Mouse (Mus musculus) monocyte, adult 2 months (primary cell): Measurements from ENCODE around the gene Tlcd2.

ENCODE experiments used
- DNase-seq, 2 experiments: peaks; one replicate each; pipeline ENCODE4 v3.0.0; 2022; ENCODE audit warnings: low spot score in 2 of 2, low read depth in 1 of 2

The Tlcd2 gene

DNA sequence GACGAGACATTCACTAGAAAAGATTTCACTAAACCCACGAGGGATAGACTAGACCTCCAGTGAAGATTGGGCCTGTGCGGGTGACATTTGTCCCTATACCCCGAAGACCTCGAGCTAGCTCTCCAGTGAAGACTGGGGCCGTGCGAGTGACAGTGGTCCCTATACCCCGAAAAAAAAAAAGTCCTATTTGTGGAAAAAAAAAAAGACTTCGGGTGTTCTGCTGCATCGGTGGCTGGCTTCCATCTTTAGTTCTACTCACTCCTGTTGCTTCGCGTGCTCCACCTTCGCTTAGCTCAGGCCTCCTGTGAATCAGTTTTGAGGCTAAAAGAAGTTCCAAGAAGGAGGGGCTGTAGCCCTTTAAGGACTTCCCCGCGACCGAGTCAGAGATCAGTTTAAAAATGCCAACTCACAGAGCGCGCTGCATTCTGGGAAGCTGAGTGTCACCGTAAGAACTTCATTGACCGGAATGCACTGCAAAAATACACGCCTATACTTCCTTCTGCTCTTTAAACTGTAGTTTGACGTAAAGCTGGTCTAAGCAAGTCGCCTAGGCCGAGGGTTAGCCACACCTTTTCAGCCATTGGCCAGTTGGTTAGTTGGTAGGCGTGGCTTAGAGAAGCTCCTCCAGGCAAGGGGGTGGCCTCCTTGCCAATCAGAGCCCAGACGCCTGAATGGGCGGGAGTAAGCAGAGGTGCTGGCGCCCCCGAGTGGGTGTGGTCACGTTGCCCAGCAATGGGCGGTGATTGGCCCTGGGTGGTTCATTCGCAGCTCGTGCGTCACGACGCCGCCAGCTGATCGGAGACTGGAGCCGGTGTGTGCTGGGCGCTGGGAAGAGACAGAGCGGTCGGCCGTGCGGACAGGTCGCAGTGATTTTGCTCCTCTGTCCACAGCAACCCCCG, at the start of gene Tlcd2:
Gene Tlcd2, plus strand, starts transcription at position 872 of the 899 bp plus-strand sequence.
- peak; percentile 99 to 100 for DNase-seq

DNA sequence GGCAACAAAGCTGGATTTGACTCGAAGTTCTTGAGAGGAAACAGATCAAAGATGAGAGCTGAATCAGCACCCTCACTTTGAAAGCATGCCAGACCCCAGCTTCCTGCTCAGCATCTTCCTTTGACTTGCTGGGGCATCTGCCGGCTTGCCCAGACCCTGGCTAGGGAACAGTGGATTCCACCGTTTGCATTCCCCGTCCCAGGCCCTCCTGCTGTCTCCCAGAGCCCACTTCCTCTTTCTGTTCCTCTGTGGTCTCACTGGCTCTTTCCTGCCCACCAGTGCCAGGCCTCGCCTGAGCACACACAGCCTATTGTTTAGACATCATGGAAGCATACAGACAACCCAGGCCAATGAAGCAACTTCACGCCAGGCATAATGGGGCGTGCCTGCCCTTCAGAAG, 46.4 kb upstream of the Tlcd2 start:
- DNase-seq: peak; percentile 13 to 44

DNA sequence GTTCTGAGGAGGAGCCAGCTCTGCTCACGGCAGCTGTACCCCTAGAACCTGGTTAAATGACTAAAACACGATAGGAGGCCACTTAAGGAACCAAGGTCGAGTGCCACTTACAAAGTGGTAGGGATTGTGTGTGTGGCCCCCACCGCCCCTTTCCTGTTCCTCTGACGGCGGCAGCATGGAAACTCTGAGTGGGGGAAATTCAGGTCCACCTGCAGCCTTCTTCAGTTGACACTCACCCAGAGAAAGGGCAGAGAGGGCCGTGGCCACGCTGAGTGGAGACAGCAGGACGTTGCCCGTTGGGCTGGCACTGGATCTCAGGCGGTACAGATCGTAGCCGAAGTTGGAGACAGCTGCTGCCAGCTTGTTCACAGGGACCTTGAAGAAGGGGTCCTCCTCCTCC, 45.5 kb upstream of the Tlcd2 start:
- no peak for DNase-seq

DNA sequence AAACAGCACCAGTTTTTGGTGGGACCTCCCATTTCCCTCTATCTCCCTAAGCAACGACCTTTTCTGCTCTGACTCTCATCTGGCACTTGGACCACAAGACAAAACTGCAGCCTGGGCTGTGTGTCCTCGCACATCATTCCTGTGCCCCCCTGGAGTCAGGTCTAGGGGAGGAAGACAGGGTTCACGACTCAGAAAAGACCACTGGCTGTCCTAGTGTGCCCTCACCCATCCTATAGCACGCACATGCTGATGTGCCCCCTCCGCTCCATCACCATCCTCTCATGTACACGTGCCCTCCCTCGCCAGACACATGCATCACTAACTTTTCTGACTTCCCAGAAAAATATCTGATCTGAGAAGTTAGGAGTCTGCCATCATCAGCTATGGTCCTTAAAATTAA, 41.5 kb upstream of the Tlcd2 start:
- DNase-seq: no peak

DNA sequence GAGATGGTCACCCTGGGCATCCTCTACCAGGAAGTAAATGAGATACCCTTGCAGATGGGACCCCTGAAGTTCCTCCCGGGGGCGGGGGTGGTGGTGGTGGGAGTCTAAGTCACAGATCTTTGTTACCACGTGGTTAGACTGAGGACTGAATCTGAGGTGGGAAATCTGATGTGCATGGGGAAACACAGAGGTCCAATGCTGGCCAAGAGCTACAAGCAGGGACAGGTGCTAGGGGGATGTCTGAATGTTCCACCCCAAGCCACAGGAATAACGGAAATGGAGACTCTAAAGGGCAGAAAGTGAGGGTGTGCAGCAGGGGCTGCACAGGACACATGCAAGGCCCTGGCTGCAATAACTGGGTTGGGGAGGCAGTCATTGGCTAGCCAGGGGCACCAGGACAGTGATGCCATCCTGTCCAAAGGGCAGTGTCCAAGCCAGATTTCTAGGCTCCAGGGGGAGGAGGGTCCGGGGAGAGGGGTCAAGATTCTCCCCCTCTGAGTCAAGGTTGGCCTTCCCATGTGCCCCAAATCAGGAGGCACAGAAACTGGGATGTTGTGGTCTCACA, 40.6 kb upstream of the Tlcd2 start:
- DNase-seq: no peak

DNA sequence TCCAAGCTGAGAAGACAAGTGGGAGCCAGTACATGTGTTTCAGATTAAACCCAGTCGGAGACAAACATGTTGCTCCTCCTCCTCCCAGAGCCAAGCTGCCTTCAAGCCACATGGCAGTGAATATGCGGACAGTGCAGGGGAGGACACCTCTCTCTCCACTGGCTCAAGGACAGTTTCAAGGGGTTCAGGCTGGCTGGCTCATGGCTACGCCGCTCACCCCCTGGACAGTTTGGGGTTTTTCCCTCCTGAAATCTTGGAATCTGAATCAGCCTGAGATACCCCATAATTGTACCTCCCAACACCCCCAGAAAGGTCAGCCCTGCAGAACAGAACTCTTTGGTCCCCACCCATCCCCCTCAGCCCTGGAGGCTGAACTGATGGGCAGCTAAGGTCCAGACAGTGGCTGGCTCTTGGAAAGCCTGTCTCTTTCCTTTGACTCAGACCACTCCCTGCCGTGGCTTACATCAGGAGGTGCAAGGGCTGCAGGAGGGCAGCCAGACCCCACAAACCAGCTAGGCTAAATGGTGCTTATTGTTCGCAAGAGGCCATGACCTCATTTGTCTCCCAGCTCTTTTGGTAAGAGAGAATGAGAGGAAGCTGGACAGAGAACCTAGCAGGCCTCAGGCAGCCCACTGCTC, 40.0 kb upstream of the Tlcd2 start:
- DNase-seq: no peak

DNA sequence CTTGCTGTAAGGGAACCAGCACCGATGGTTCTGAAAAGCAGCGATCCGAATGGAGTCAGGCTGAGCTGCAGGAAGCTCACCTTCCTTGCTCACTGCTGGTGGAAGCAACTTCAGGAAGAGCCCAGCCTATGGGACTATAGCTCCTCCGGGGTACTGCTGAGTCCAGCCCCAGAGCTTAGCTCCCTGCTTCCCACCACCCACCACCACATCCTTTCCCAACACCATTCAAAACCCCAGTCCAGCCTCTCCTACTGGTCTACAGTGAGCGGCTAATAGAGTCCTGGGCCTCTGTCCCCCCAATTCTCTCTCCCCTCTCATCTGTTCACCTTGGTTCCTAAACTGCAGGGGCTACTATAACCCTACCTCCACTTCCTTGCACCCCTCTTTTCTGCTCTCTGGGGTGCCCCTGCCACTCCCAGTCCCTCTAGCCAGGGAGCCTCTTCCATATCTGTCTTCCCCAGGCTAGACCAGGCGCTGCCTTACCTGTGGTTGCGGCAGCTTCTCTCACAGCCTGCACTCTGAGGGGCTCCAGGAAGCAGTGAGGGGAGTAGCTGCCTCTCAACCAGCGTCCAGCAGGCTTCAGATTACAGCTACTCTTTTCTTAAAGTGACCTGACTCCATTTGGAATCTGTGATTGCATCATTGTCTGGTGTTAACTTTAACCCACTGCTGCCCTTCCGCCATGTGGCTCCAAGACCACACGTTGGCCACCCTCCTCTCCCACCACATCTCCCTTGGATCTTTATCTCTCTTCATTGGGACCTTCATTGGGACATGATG, 39.3 kb upstream of the Tlcd2 start, which contains the start of gene Serpinf1:
Gene Serpinf1, minus strand, starts transcription at position 689 of the 780 bp plus-strand sequence.
- no peak for DNase-seq

DNA sequence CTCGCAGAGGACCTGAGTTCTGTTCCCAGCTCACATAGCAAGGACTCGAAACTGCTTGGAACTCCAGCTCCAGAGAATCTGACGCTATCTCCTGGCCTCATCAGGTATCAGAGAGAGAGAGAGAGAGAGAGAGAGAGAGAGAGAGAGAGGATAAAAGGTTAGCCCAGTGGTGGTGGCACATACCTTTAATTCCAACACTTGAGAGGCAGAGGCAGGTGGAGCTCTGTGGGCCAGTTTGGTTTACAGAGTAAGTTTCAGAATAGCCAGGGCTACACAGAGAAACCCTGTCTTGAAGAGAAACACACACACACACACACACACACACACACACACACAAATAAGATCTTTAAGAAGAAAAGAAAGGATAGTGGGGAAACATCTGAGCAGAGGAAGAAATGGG, 38.4 kb upstream of the Tlcd2 start:
- no peak for DNase-seq

DNA sequence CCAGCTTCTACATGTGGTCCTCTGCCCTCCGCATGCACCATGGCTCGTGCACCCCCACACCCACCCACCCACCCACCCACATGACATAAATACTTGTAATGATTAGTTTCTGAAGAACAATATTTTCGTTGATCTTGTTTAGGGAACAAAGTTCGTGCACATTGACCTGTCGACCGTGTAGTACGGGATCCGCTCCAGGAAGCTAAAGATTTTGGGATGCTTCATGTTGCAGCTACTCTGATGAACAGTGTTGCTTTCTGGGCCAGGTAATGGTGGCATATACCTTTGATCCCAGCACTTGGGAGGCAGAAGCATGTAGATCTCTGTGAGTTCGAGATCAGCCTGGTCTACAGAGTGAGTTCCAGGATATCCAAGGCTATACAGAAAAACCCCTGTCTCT, 37.5 kb upstream of the Tlcd2 start:
- no peak for DNase-seq

DNA sequence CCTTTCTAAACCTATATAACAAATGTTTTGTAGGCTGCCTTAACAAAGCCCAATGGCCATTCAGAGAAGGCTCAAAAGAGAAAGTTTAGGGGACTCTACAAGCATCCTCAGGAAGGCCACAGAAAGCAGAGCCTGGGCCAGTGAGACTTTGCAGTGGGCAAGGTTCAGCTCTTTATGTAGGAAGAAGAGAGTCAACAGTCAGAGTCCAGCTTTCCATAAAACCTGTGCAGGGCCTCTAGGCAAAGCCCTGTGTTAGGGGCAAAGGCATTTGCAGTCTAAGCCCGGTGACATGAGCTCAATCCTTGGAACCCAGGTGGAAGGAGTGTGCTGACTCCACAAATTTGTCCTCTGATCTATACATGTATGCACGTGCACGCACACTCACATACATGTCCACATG, 37.1 kb upstream of the Tlcd2 start:
- DNase-seq: no peak

DNA sequence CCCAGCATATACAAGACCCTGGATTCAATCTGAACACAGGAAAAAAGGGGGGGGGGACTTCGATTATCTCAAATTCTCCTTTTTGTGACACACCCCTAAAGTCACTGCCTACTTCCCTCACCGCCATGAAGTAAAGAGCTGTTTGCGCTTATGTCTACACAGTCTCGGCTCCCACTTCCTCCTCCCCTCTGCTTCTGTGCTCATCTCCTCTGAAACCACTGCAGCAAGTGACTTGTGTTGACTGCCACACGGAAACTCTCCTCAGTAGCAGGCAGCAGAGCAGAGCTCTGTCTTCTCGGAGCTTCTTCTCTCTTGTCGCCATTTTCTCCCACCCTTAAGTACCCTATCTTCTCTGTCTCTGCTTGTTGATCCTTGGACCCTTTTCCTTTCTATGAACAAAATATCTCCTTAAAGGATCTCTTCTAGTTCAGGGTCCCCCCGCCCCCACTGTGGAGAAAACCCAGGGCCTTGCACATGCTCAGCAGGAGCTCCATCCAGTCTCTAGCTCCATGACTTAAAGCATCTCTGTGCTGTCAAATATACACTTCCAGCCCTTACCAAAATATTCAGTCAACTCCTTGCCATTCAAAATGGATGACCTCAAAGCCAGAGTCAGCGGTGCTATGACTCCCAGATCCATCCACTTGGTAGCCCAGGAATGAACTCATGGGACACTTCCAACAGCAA, 32.4 kb upstream of the Tlcd2 start:
- peak in 1 of 2 experiments; percentile 49 for DNase-seq

DNA sequence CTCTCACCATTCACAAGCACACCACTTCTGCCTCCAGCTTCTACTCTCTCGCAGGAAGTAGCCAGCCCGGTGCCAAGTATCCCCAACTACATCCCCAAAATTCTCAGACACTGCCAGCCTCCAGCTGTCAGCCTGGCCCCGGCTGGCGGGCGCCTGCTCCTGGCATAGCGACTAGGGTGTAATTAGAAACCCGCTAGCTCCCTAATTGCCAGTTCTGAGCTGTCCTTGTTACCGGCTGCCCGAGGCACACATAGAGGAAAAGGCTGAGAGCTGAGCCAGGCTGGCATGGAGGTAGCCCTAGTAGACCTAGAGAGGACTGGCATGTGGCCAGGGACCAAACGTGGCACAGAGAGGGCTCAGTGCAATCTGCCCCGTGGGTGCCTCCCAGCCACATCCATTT, 30.2 kb upstream of the Tlcd2 start:
- DNase-seq: no peak

DNA sequence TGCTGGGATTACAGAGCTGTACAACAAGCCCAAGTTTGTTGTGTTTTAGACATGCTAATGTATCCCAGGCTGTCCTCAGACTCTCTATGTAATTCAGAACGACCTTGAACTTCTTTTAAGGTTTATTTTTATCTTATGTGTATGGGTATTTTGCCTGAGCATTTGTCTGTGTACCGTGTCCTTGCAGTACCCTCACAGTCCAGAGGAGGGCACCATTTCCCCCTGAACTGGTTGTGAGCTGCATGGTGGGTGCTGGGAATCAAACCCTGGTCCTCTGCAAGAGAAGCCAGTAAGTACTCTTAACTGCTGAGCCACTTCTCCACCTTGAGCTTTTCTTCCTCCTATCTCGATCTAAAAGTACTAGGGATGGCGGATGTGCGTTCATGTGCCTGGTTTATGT, 27.4 kb upstream of the Tlcd2 start:
- DNase-seq: no peak

DNA sequence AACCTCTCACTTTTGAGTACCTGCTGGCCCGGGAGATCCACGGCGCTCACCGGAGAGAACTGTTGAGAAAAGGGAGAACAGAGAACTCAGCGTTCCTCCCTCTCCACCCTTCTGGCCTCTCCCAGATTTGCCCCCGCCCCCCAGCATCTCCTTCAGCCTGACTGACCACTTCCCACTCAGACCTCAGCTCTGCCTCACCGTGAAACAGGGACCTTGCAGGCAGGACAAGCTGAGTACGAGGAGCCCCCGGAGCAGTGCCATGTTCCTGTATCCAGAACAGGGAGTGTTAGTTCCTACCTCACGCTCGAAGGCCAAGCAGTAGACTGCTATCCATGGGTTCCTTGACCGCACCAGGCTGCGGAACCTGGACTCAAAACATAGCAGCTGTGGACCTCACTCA, 23.3 kb upstream of the Tlcd2 start:
- no peak for DNase-seq

DNA sequence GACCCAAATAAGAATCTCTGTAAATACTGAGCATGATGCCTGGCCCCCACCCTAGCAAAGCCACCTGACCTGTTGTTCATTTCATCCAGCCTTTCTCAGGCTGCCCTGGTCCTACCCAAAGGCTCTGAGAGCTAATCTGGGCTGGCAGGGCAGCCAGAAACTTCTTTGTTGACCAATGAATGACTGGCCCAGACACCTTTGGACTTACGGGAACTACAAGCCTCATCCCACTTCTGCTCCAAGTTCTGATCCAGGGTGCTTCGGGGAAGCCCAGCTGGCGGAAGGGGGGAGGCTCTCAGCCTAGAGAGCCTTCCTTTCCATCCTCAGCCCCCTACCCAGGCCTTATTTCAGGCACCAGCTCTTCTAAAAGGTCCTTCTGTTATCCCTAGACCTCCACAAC, 22.7 kb upstream of the Tlcd2 start:
- no peak for DNase-seq

DNA sequence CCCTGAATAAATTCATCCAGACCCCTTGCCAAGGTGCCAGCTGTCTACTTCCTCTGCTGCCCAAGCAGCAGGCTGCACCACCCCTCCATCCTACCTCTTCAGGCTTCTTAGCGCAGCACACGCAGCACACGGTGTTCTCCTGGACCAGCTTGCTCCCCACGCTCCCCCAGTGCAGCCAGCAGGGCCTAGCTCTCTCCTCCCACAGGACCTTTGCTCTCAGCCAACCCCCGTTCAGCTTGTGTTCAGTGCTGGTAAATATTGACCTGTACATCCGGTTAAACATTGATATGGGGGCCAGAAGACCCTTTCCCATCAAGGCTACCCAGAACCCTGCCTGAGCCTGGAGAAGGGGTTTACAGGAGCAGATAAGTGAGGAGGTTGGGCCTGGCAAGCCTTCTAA, 22.2 kb upstream of the Tlcd2 start, which contains the start of gene Serpinf2:
Gene Serpinf2, minus strand, starts transcription at position 229 of the 400 bp plus-strand sequence.
- no peak for DNase-seq

DNA sequence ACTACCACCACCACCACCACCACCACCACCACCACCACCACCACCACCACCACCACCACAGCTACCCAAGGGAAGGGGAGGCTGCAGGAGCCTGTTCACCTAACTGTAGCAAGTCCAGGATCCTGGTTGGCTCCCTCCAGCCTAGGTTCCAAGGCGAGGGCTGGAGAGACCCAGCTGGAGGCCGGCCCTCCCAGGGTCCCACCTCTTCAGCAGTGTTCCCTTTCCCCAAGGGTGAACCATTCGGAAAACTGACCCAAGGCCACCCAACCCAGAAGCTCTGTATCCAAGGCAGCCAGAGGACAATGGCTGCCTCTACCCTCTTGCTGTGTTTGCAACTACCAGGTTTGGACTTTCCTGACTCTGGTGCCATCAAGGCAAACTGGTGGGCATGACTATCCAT, 21.6 kb upstream of the Tlcd2 start:
- no peak for DNase-seq

DNA sequence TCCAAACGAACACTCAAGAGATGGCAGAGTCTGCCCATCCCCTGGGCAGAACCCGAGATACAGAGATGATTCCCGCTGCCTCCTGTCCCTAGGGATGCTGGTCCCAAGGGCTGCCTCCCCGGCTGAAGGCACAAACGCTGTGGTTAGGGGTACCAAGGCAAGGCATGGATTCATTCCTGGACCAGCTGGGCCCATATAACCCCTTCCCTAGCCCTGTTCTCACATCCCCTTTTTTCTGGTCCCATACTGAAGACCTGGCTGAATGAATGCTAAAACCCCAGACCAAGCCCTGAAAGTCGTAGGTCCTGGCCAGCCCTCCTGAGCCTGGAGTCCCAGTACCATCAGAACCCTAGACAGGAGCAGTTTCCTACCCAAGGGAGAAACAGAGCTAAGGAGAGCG, 20.5 kb upstream of the Tlcd2 start:
- no peak for DNase-seq

DNA sequence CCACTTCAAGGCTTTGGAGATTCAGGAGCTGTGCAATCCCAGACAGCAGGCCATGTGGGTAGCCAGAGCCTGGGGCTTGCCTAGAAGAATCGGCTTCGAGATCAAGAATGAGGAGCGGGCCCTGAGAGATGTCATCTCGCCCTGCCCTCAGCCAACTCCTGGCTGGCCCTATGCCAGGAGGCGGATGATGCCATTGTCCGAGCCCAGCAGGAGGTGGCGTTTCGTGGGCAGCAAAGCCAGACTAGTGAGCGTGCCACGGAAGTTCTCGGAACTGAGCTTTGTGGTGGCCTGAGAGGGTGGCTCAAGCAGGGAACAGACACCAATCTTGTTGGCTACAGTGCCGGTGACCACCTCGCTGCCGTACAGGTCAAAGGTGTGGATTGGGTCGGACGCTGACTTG, 19.9 kb upstream of the Tlcd2 start:
- DNase-seq: no peak

DNA sequence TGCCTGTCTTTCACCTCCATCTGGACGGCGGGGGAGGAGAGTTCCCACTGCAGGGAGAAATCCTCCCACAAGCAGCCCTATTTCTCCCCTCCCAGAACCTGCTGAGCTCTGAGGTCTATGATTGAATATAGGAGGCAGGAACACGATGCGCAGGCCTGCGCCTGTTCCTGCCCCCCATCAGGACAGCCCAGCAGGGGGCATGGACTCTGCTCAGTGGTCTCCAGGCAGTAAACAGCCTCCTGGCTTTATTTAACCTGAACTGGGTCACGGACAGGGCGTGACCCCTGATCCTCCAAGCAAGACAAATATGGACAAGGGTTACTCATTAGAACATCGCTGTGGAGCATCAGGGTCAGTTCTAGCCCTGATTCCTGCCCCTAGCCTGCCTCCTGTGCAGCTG, 17.8 kb upstream of the Tlcd2 start:
- no peak for DNase-seq

DNA sequence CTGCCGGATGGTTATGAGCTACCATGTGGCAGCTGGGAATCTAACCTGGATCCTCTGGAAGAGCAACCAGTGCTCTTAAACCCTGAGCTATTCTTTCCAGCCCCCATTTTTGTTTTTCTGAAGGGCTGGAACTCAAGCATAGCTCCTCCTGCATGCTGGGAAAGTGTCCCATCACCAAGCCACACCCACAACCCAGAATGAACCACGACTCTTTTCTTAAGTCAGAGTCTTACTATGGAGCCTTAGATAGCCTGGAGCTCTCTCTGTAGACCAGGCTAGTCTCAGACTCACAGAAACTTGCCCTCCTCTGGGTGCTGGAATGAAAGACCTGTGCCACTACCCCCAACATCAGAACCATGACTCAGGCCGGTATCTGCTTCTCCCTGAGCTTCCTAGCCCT, 12.9 kb upstream of the Tlcd2 start:
- DNase-seq: no peak
